23 mouse cellular contexts compared by ENCODE assay signal in the genomic region with DNA sequence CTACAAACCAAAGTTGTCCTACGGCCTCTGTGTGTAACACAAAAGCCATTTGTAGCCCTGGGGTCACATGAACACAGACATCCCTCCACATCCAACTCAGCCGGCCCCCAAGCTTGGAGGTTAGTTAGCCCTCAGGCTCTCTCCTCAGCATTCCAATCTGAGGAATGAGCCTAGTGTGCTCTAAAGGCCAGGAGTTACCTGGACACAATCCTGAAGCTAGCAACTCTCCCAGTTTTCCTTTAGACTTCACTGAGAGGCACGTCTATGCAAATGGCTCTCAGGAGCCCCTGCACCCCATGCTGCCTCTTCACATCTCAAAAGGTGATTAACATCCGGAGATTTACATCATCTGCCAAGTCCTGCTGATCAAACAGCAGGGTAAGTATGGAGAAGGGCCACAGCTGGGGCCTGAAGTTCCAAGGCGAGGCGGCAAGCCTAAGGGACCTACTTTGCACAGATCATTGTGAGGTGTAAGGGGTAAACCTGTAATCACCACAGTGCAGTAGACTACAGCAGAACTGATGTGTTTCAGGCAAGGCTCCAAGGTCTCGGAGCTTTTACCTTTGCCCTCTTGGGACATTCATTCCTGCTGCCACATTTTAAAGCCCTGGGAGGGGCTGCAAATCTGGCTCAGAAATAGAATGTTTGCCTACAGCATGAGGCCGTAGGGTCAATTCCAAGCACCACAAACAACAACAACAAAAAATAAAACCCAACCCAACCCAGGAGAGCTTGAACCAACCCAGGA. TPM values are rescaled to one million over a fixed set of nuclear protein-coding genes. Genes with fewer than 3 reads are reported as not detected.
DNase-seq lines count a peak whose midpoint lies in the region; ATAC-seq lines count a peak whose summit lies in the region.
"Had no signal": no experiment of that assay in that cellular context is flagged by ENCODE, and none has a peak within 500 bp of the region (broad histone marks: within the 10 kb centered on the region; RNA-seq: fewer than 3 reads in every experiment).

No protein-coding gene starts in this region.

- no peak overlapping the region for H3K9ac ChIP-seq in liver, embryonic 12.5 days
- H3K9ac ChIP-seq in liver, embryonic 11.5 days (ENCODE audit: low read depth, low read length): no peak overlapping the region
- H3K9ac ChIP-seq: forebrain, postnatal 0 days; hindbrain, embryonic 15.5 days; liver, embryonic 15.5 days; neural tube, embryonic 15.5 days; stomach, embryonic 15.5 days had no signal

- ATAC-seq in liver, embryonic 12.5 days: peak; percentile 18; the same call in 1 of the 2 replicates
- no peak for ATAC-seq in liver, embryonic 11.5 days (replicated peaks; ENCODE audit: low FRiP score)
- ATAC-seq: forebrain, postnatal 0 days; lung, postnatal 0 days had no signal

- H3K27ac ChIP-seq in liver, embryonic 12.5 days: no peak overlapping the region
- H3K27ac ChIP-seq in liver, embryonic 11.5 days (ENCODE audit: low read depth, low read length): no peak overlapping the region
- H3K27ac ChIP-seq: hindbrain, embryonic 15.5 days; layer of hippocampus, adult 2 months; liver, embryonic 15.5 days; midbrain, embryonic 10.5 days; neural tube, embryonic 15.5 days; stomach, embryonic 15.5 days had no signal

- H3K36me3 ChIP-seq in liver, embryonic 12.5 days: no peaks in the 10 kb centered on the region
- no peaks in the 10 kb centered on the region for H3K36me3 ChIP-seq in liver, embryonic 11.5 days (ENCODE audit: control insufficient read depth, insufficient read depth, low read length)
- H3K36me3 ChIP-seq: hindbrain, embryonic 15.5 days; liver, embryonic 15.5 days; midbrain, embryonic 10.5 days; neural tube, embryonic 15.5 days; stomach, embryonic 15.5 days had no signal

- H3K4me1 ChIP-seq in liver, embryonic 12.5 days: 0 out of 2 replicates have a peak, but pooled peaks cover 4% of the 10 kb centered on the region
- H3K4me1 ChIP-seq in liver, embryonic 11.5 days (replicated peaks; ENCODE audit: control insufficient read depth, insufficient read depth, low read length): no peaks in the 10 kb centered on the region; the same call in 1 of the 2 replicates
- H3K4me1 ChIP-seq: hindbrain, embryonic 15.5 days; neural tube, embryonic 15.5 days; stomach, embryonic 15.5 days had no signal

- H3K4me3 ChIP-seq in liver, embryonic 12.5 days: no peak overlapping the region
- H3K4me3 ChIP-seq in liver, embryonic 11.5 days (ENCODE audit: low read depth, low read length): no peak overlapping the region
- H3K4me3 ChIP-seq: hindbrain, embryonic 15.5 days; layer of hippocampus, adult 2 months; liver, embryonic 15.5 days; midbrain, embryonic 10.5 days; neural tube, embryonic 15.5 days; stomach, embryonic 15.5 days had no signal

- H3K9me3 ChIP-seq in liver, embryonic 12.5 days (replicated peaks): no peaks in the 10 kb centered on the region
- no peaks in the 10 kb centered on the region for H3K9me3 ChIP-seq in liver, embryonic 11.5 days (ENCODE audit: control insufficient read depth, low read length)
- H3K9me3 ChIP-seq: hindbrain, embryonic 15.5 days; liver, embryonic 15.5 days; midbrain, embryonic 10.5 days; neural tube, embryonic 15.5 days; stomach, embryonic 15.5 days had no signal

- 57% methylated on average over 8 of the region's 8 CpGs for WGBS in liver, embryonic 12.5 days (ENCODE audit: insufficient replicate concordance)
- 58% methylated on average over 8 of the region's 8 CpGs for WGBS in liver, embryonic 11.5 days

- no peak overlapping the region for H3K4me2 ChIP-seq in liver, embryonic 12.5 days
- H3K4me2 ChIP-seq in liver, embryonic 11.5 days: no peak overlapping the region
- H3K4me2 ChIP-seq: hindbrain, embryonic 15.5 days; liver, embryonic 15.5 days; neural tube, embryonic 15.5 days; stomach, embryonic 15.5 days had no signal

- DNase-seq in kidney, adult 18-20 months: peak; percentile 43
- DNase-seq in kidney, postnatal 14 days: no peak
- DNase-seq in liver, embryonic 11.5 days (ENCODE audit: low spot score): no peak
- DNase-seq in adipocyte (ENCODE audit: low spot score): peak; percentile 35
- peak; percentile 51 for DNase-seq in yolk sac, embryonic 10.5 days (ENCODE audit: low spot score)
- DNase-seq in spleen, adult 18-20 months: no peak
- DNase-seq: adrenal gland, postnatal 25 days; B cell, adult 2 months; cerebellum, adult 9-10 months; forebrain, postnatal 0 days; gastrocnemius, postnatal 36 days; right cerebral cortex, adult 18-20 months; right cerebral cortex, postnatal 4 days; thymus, postnatal 4 days had no signal

- H3K27me3 ChIP-seq in liver, embryonic 12.5 days (replicated peaks): no peaks in the 10 kb centered on the region
- H3K27me3 ChIP-seq in liver, embryonic 11.5 days (replicated peaks; ENCODE audit: control insufficient read depth, insufficient read depth, low read length): no peaks in the 10 kb centered on the region
- H3K27me3 ChIP-seq: CH12.LX; hindbrain, embryonic 15.5 days; liver, embryonic 15.5 days; neural tube, embryonic 15.5 days; stomach, embryonic 15.5 days had no signal

RNA-seq across cellular contexts. Expression of a gene that starts 13.1 kb away (rescaled TPM):
- 32.5 and 37.1 TPM in 2 replicates for polyA plus RNA-seq in liver, embryonic 12.5 days (2016; fragmentation: Nextera tagmentation; extraction: Ambion mirVana)
- 53.2 and 62.3 TPM in 2 replicates for polyA plus RNA-seq in liver, embryonic 11.5 days (2014; fragmentation: Nextera tagmentation; extraction: Ambion mirVana)

RNA-seq across cellular contexts. Expression of a gene that starts 13.3 kb away (rescaled TPM):
- polyA plus RNA-seq in liver, embryonic 12.5 days (2016; fragmentation: Nextera tagmentation; extraction: Ambion mirVana): 682 and 741 TPM in 2 replicates
- polyA plus RNA-seq in liver, embryonic 11.5 days (2014; fragmentation: Nextera tagmentation; extraction: Ambion mirVana): 1,278 and 1,318 TPM in 2 replicates

Comparison
In these comparisons a context has a peak if more than half of its experiments do, and no peak if none do; other contexts are left out.
1. DNase-seq: peak in kidney, adult 18-20 months (single experiment), adipocyte (single experiment) and yolk sac, embryonic 10.5 days (single experiment); none in kidney, postnatal 14 days (single experiment), liver, embryonic 11.5 days (single experiment) and spleen, adult 18-20 months (0 of 2).